Comparison of ENCODE assay signal across 7 mouse cellular contexts in genomic region chr1:193189151-193189621, GRCm38 (mm10). TPM values are rescaled to one million over a fixed set of nuclear protein-coding genes. Genes with fewer than 3 reads are reported as not detected.
DNase-seq lines count a peak whose midpoint lies in the region; ATAC-seq and TF ChIP-seq lines count a peak whose summit lies in the region.

No protein-coding gene starts in this region.

- peak overlapping the region; percentile 9; the same call in 1 of the 2 replicates for H3K4me2 ChIP-seq in heart, embryonic 16.5 days (ENCODE audit: low read depth, low read length)
- no peak overlapping the region for H3K4me2 ChIP-seq in midbrain, postnatal 0 days (ENCODE audit: low read depth, low read length, poor library complexity, severe bottlenecking)

- peak overlapping the region; percentile 93 for H3K27ac ChIP-seq in heart, embryonic 16.5 days (ENCODE audit: low read length)
- 0 out of 2 replicates have a peak overlapping the region, but pooled peaks have one; percentile 9 for H3K27ac ChIP-seq in midbrain, postnatal 0 days (ENCODE audit: low read depth, low read length)

- H3K4me1 ChIP-seq in heart, embryonic 16.5 days (ENCODE audit: control insufficient read depth, insufficient read depth, low read length) = peaks cover 33% of the 10 kb centered on the region
- no peaks in the 10 kb centered on the region for H3K4me1 ChIP-seq in midbrain, postnatal 0 days (ENCODE audit: insufficient read depth, low read length)

- TF ChIP-seq CTCF in midbrain, postnatal 0 days (IDR thresholded peaks at IDR 0.05) = no peak

- 13% methylated on average over 9 of the region's 9 CpGs for WGBS in heart, embryonic 16.5 days
- 14% methylated on average over 9 of the region's 9 CpGs for WGBS in midbrain, postnatal 0 days

- H3K27me3 ChIP-seq in heart, embryonic 16.5 days (ENCODE audit: control insufficient read depth, insufficient read depth, low read length) = no peaks in the 10 kb centered on the region
- H3K27me3 ChIP-seq in midbrain, postnatal 0 days (ENCODE audit: insufficient read depth, low read length) = no peaks in the 10 kb centered on the region

- DNase-seq in B cell, adult 2 months = peak; percentile 59
- peak; percentile 99 for DNase-seq in fibroblast of lung, adult 2 months (ENCODE audit: low read depth)
- DNase-seq in left cerebral cortex, postnatal 25 days (ENCODE audit: low spot score in 2 of 2) = peak; percentile 21 to 37
- DNase-seq in midbrain, postnatal 0 days (ENCODE audit: low spot score) = peak; percentile 55
- DNase-seq in thymus, postnatal 25 days = peak; percentile 71

- H3K36me3 ChIP-seq in heart, embryonic 16.5 days (ENCODE audit: control insufficient read depth, insufficient read depth) = no peaks in the 10 kb centered on the region
- H3K36me3 ChIP-seq in midbrain, postnatal 0 days (ENCODE audit: insufficient read depth, low read length) = no peaks in the 10 kb centered on the region

- 0 out of 2 replicates have a peak overlapping the region, but pooled peaks have one; percentile 1 for H3K9ac ChIP-seq in heart, embryonic 16.5 days (ENCODE audit: low read length)
- no peak overlapping the region for H3K9ac ChIP-seq in midbrain, postnatal 0 days (replicated peaks; ENCODE audit: low read length, poor library complexity, severe bottlenecking)

- ATAC-seq in CD4-positive, CD25-positive, alpha-beta regulatory T cell, adult 4 months = peak; percentile 74
- ATAC-seq in heart, embryonic 16.5 days (replicated peaks; ENCODE audit: extremely low read depth, insufficient read depth, low FRiP score) = peak; percentile 95
- ATAC-seq in midbrain, postnatal 0 days (ENCODE audit: low FRiP score) = no peak

- intact Hi-C loops in left cerebral cortex, postnatal 25 days (cut with DNase I) = no loop called here

- no peaks in the 10 kb centered on the region for H3K9me3 ChIP-seq in heart, embryonic 16.5 days (replicated peaks; ENCODE audit: control insufficient read depth, low read length)
- H3K9me3 ChIP-seq in midbrain, postnatal 0 days (ENCODE audit: low read length) = no peaks in the 10 kb centered on the region

- H3K4me3 ChIP-seq in heart, embryonic 16.5 days (ENCODE audit: low read length) = no peak overlapping the region
- no peak overlapping the region for H3K4me3 ChIP-seq in midbrain, postnatal 0 days (ENCODE audit: low read depth, low read length)

RNA-seq across cellular contexts. Expression of gene Traf3ip3, which starts 12.3 kb away (rescaled TPM):
- 100 to 1,000 TPM; 367 to 455 TPM for polyA plus RNA-seq in CD4-positive, CD25-positive, alpha-beta regulatory T cell, adult 4 months (2017; shearing (Covaris generic))
- 5.9 and 13.3 TPM in 2 replicates for polyA plus RNA-seq in heart, embryonic 16.5 days (2015; fragmentation: Nextera tagmentation; extraction: Ambion mirVana)
- 1 to 10 TPM; 1.0 to 3.1 TPM for total RNA-seq in left cerebral cortex, postnatal 25 days (2021)
- total RNA-seq in midbrain, postnatal 0 days (2014; rRNA removed) = 2.4 and 2.7 TPM in 2 replicates
- polyA plus RNA-seq in midbrain, postnatal 0 days (2015; fragmentation: Nextera tagmentation; extraction: Ambion mirVana) = 1.3 and 1.9 TPM in 2 replicates

RNA-seq across cellular contexts. Expression of gene Lamb3, which starts 18.3 kb away (rescaled TPM):
- polyA plus RNA-seq in CD4-positive, CD25-positive, alpha-beta regulatory T cell, adult 4 months (2017; shearing (Covaris generic)) = 10 to 100 TPM; 22.2 to 30.4 TPM
- 9.6 and 11.6 TPM in 2 replicates for polyA plus RNA-seq in heart, embryonic 16.5 days (2015; fragmentation: Nextera tagmentation; extraction: Ambion mirVana)
- 1 to 10 TPM in 1 of 2 experiments, under 1 TPM in 1; 0.89 to 1.9 TPM for total RNA-seq in left cerebral cortex, postnatal 25 days (2021)
- 0.66 and 0.82 TPM in 2 replicates for total RNA-seq in midbrain, postnatal 0 days (2014; rRNA removed)
- polyA plus RNA-seq in midbrain, postnatal 0 days (2015; fragmentation: Nextera tagmentation; extraction: Ambion mirVana) = 1.1 and 1.4 TPM in 2 replicates

RNA-seq across cellular contexts. Expression of gene A130010J15Rik, which starts 21.3 kb away (rescaled TPM):
- 10 to 100 TPM; 15.7 to 16.1 TPM for polyA plus RNA-seq in CD4-positive, CD25-positive, alpha-beta regulatory T cell, adult 4 months (2017; shearing (Covaris generic))
- polyA plus RNA-seq in heart, embryonic 16.5 days (2015; fragmentation: Nextera tagmentation; extraction: Ambion mirVana) = 11.5 and 11.7 TPM in 2 replicates
- 1 to 10 TPM; 2.4 to 3.4 TPM for total RNA-seq in left cerebral cortex, postnatal 25 days (2021)
- 10.5 and 19.5 TPM in 2 replicates for total RNA-seq in midbrain, postnatal 0 days (2014; rRNA removed)
- polyA plus RNA-seq in midbrain, postnatal 0 days (2015; fragmentation: Nextera tagmentation; extraction: Ambion mirVana) = 10.0 and 10.1 TPM in 2 replicates

RNA-seq across cellular contexts. Expression of gene Irf6, which starts 36.3 kb away (rescaled TPM):
- 1 to 10 TPM; 7.3 to 9.3 TPM for polyA plus RNA-seq in CD4-positive, CD25-positive, alpha-beta regulatory T cell, adult 4 months (2017; shearing (Covaris generic))
- 5.3 and 5.6 TPM in 2 replicates for polyA plus RNA-seq in heart, embryonic 16.5 days (2015; fragmentation: Nextera tagmentation; extraction: Ambion mirVana)
- 1 to 10 TPM in 1 of 2 experiments, under 1 TPM in 1; 0.98 to 2.3 TPM for total RNA-seq in left cerebral cortex, postnatal 25 days (2021)
- 0.71 and 1.2 TPM in 2 replicates for total RNA-seq in midbrain, postnatal 0 days (2014; rRNA removed)
- polyA plus RNA-seq in midbrain, postnatal 0 days (2015; fragmentation: Nextera tagmentation; extraction: Ambion mirVana) = 0.77 and 0.94 TPM in 2 replicates

RNA-seq across cellular contexts. Expression of gene Diexf, which starts 59.1 kb away (rescaled TPM):
- 1 to 10 TPM; 9.5 to 10.0 TPM for polyA plus RNA-seq in CD4-positive, CD25-positive, alpha-beta regulatory T cell, adult 4 months (2017; shearing (Covaris generic))
- polyA plus RNA-seq in heart, embryonic 16.5 days (2015; fragmentation: Nextera tagmentation; extraction: Ambion mirVana) = 5.6 and 7.3 TPM in 2 replicates
- total RNA-seq in left cerebral cortex, postnatal 25 days (2021) = 10 to 100 TPM; 21.9 to 23.2 TPM
- total RNA-seq in midbrain, postnatal 0 days (2014; rRNA removed) = 14.4 and 15.5 TPM in 2 replicates
- 3.4 and 3.9 TPM in 2 replicates for polyA plus RNA-seq in midbrain, postnatal 0 days (2015; fragmentation: Nextera tagmentation; extraction: Ambion mirVana)

Comparison
In these comparisons a context has a peak if more than half of its experiments do, and no peak if none do; other contexts are left out.
1. DNase-seq: peak in every context shown above with its lines; median percentile 99 in fibroblast of lung, adult 2 months; 71 in thymus, postnatal 25 days; 59 in B cell, adult 2 months; 55 in midbrain, postnatal 0 days; 29 in left cerebral cortex, postnatal 25 days.
2. RNA of gene Traf3ip3, which starts 12.3 kb away (polyA plus RNA-seq): 367 to 455 TPM in CD4-positive, CD25-positive, alpha-beta regulatory T cell, adult 4 months; 5.9 to 13.3 TPM in heart, embryonic 16.5 days and 1.3 to 1.9 TPM in midbrain, postnatal 0 days; every median in the first group is over 10 times any median in the second.